Mouse (Mus musculus) olfactory bulb, adult 2 months (tissue): ENCODE measurements around the gene Kctd10. TPM values are rescaled to one million over a fixed set of nuclear protein-coding genes. Genes with fewer than 3 reads are reported as not detected.

Experiments
- H3K27ac ChIP-seq: fragments of 200-500 bp; 2 replicates; pipeline ENCODE4 v1.5.1; 2012; ENCODE audit warnings: low read depth, low read length; ENCODE audit not compliant: insufficient read depth
- H3K4me1 ChIP-seq: fragments of 200-500 bp; 2 replicates; pipeline ENCODE4 v1.6.1; 2012; ENCODE audit warnings: low read length; ENCODE audit not compliant: control insufficient read depth, insufficient read depth
- H3K4me3 ChIP-seq: fragments of 200-500 bp; 2 replicates; pipeline ENCODE4 v1.5.1; 2012; ENCODE audit warnings: mild to moderate bottlenecking, low read depth, low read length, moderate library complexity; ENCODE audit not compliant: insufficient read depth
- CTCF ChIP-seq: fragments of 200-500 bp; IDR thresholded peaks from 2 replicates; pipeline ENCODE4 v1.5.1; 2012; ENCODE audit warnings: low read depth, mild to moderate bottlenecking, low read length, moderate library complexity; ENCODE audit not compliant: insufficient read depth
- POLR2A ChIP-seq: fragments of 200-500 bp; IDR thresholded peaks from 2 replicates; pipeline ENCODE4 v1.6.1; 2012; ENCODE audit warnings: mild to moderate bottlenecking, low read depth, low read length, moderate library complexity; ENCODE audit not compliant: insufficient read depth
- WGBS: fragments of 180-500 bp; shearing (Covaris S2); methylation state at CpG from one replicate; pipeline ENCODE4 v1.1.7; 2018; 5-methylcytosine and 5-hydroxymethylcytosine counted together
- polyA plus RNA-seq: library from polyadenylated mRNA; stranded (reverse); fragments of >200 nt; gene quantifications from 2 replicates; pipeline ENCODE4 v1.2.4, GENCODE M21; 2012; ENCODE audit warnings: low replicate concordance; ENCODE audit not compliant: missing spikeins, insufficient read depth, insufficient read length

Gene Kctd10
- polyA plus RNA-seq, 1 experiment: not detected

DNA sequence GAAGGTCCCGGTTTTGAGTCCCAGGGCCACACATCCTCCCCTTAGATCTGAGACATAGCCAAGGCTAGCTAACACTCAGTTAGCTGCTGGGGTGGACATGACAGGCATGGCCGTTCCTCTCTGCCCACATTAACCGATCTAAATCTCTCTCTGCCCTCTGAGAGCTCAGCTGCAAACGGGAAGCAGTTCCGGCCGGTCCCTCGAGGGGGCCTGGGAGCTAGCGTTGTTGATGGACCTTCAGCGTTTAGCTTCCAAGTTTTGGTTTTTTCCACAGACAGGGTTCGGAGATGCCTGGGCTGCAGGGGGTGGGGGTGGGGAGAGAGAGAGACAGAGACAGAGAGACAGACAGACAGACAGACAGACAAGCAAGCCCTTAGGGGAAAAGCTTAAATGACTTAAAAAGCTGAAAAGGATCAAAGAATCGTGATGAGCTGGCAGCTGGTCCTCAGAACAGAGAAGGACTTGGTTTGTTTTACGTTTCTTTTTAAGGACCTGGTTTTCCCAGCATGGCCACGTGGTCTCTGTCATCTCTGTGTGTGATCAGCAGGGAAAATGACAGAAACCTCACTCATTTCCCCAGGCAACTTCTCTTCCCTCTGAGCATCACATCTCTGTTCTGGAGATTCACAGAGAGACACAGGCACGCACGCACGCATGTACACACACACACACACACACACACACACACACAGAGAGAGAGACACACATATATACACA lies 56.4 kb downstream of the Kctd10 start:
- Histone ChIP-seq H3K4me1 (no peaks in the 10 kb centered on the region), H3K27ac (no peak overlapping the region), H3K4me3 (no peak overlapping the region)
- 21% methylated on average over 16 of the region's 16 CpGs for WGBS
- TF ChIP-seq POLR2A (no peak), CTCF (no peak)

DNA sequence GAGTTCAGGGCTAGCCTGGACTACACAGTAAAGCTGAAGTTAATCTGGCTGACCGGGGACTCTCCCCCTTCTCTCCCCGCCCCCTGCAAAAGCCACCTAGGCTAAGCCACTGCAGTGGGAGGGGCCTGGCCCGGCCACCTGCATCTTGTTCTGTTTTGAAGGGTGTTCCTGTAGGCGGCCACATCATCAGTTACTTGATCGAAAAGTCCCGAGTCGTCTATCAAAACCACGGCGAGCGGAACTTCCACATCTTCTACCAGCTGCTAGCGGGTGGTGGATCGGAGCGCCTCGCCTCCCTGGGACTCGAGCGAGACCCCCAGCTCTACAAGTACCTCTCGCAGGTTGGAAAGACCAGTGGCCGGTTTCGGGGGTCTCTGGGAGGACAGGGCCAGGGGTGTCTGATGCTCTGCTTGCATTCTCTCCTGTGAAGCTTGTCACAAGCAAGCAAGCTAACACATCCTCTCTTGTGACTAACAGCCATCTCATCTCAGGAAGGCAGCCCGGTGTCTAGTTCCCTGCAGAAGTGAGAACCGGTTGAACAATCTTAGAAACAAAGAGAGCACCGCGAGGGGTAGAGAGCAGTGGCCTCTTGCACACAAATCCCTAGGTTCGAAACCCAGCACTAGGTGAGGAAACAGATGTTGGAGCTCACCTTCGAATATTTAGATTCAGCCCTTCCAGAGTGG lies 57.1 kb downstream of the Kctd10 start:
- TF ChIP-seq POLR2A (no peak), CTCF (no peak)
- WGBS: 65% methylated on average over 25 of the region's 25 CpGs
- H3K27ac ChIP-seq: no peak overlapping the region
- H3K4me1 ChIP-seq: no peaks in the 10 kb centered on the region
- no peak overlapping the region for H3K4me3 ChIP-seq

Other genes starting within 250 kb of the Kctd10 start
- gene Acacb, start 234.0 kb downstream of the Kctd10 start, polyA plus RNA-seq: not detected in 2 replicates
- gene Foxn4, start 106.7 kb downstream of the Kctd10 start, polyA plus RNA-seq: not detected in 2 replicates
- not detected in 2 replicates for gene Myo1h, start 91.3 kb downstream of the Kctd10 start, polyA plus RNA-seq
- gene Ube3b, start 99 bp upstream of the Kctd10 start, polyA plus RNA-seq: 59.2 and 294 TPM in 2 replicates
- not detected in 2 replicates for gene Mmab, start 63.6 kb upstream of the Kctd10 start, polyA plus RNA-seq
- gene Mvk, start 63.8 kb upstream of the Kctd10 start, polyA plus RNA-seq: not detected in 2 replicates
- not detected in 2 replicates for gene Fam222a, start 187.5 kb upstream of the Kctd10 start, polyA plus RNA-seq